Mouse (Mus musculus) myocyte (in vitro differentiated cells): ENCODE measurements around the gene Ankrd6.

Experiments used
- MYOD1 ChIP-seq, 3 experiments: IDR thresholded peaks; one replicate each; pipeline ENCODE4 v1.6.1; 2011; ENCODE audit warnings: control low read depth in 2 of 3, low read depth in 2 of 3, mild to moderate bottlenecking in 2 of 3, moderate library complexity in 1 of 3; ENCODE audit not compliant: insufficient read length in 2 of 3, control insufficient read depth in 1 of 3
- POLR2A ChIP-seq: IDR thresholded peaks from one replicate; pipeline ENCODE4 v1.6.1; 2011; ENCODE audit warnings: low read depth, mild to moderate bottlenecking, control low read depth, moderate library complexity; ENCODE audit not compliant: insufficient read length
- POLR2AphosphoS2 ChIP-seq: IDR thresholded peaks from one replicate; pipeline ENCODE4 v1.6.1; 2011; ENCODE audit warnings: low read depth, control low read depth; ENCODE audit not compliant: insufficient read length

DNA sequence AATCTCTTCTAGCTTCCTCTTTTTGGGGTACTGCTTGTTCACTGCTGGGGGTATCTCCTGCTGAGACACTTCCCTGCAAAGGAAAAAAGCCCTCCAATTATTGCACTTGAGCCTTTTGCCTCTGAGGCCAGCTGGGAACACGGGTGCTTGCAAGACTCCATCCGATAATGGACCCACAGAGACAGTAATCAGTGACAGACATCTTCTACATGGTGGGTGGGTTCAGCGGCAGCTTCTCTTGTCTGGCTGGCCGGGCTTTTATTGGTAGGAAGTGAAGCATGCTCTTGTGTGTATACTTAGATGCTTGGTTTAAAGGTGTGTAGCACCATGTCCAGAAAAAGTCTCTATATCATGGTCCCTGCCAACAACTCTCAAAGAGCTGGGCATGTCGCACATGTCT is 133.2 kb downstream of the Ankrd6 start:
- TF ChIP-seq POLR2A: no peak
- no peak for TF ChIP-seq POLR2AphosphoS2
- no peak for TF ChIP-seq MYOD1 (IDR thresholded peaks at IDR 0.05; ENCODE audit: control insufficient read depth in 1 of 3, insufficient read length in 2 of 3, low read depth in 2 of 3)
